Mouse (Mus musculus): ENCODE results near the gene Astn2. TPM values are rescaled to one million over a fixed set of nuclear protein-coding genes. Genes with fewer than 3 reads are reported as not detected.
"Not testable (repeated sequence)": the region's sequence is repeated elsewhere in the genome, so short reads cannot be mapped to it uniquely, and the experiment has no call there.

Astn2 gene
- polyA plus RNA-seq, 1 experiment from 2014 or later, result 0.52 TPM

- H3K9ac ChIP-seq (ENCODE audit: low read length), result no peak overlapping the region
- no peaks in the 10 kb centered on the region for H3K27me3 ChIP-seq (ENCODE audit: control insufficient read depth, insufficient read depth, low read length)
- H3K4me1 ChIP-seq (ENCODE audit: control insufficient read depth, insufficient read depth, low read length), result no peaks in the 10 kb centered on the region
- no peak for ATAC-seq (ENCODE audit: insufficient read depth, low FRiP score, low TSS enrichment)
- WGBS, result 86% methylated on average over 5 of the region's 5 CpGs
- no peaks in the 10 kb centered on the region for H3K9me3 ChIP-seq (ENCODE audit: control insufficient read depth, low read length)
- no peak for DNase-seq (ENCODE audit: low spot score)
- no peak overlapping the region for H3K4me3 ChIP-seq (ENCODE audit: low read depth, low read length)
- H3K4me2 ChIP-seq (ENCODE audit: low read depth), result no peak overlapping the region
- H3K36me3 ChIP-seq (ENCODE audit: control insufficient read depth, insufficient read depth, low read length), result no peaks in the 10 kb centered on the region
- H3K27ac ChIP-seq (ENCODE audit: low read depth, low read length), result no peak overlapping the region
Measured at GRCm38 (mm10) chr4:65695241-65695640, 709.2 kb downstream of the Astn2 start.

GRCm38 (mm10) chr4:65694011-65694410 is 710.4 kb downstream of the Astn2 start:
- H3K27ac ChIP-seq (ENCODE audit: low read depth, low read length), result no peak overlapping the region
- no peak overlapping the region for H3K4me2 ChIP-seq (ENCODE audit: low read depth)
- ATAC-seq (ENCODE audit: insufficient read depth, low FRiP score, low TSS enrichment), result no peak
- H3K9me3 ChIP-seq (ENCODE audit: control insufficient read depth, low read length), result no peaks in the 10 kb centered on the region
- no peaks in the 10 kb centered on the region for H3K36me3 ChIP-seq (ENCODE audit: control insufficient read depth, insufficient read depth, low read length)
- no peak overlapping the region for H3K9ac ChIP-seq (ENCODE audit: low read length)
- WGBS, result 87% methylated on average over 5 of the region's 5 CpGs
- no peak for DNase-seq (ENCODE audit: low spot score)
- no peaks in the 10 kb centered on the region for H3K4me1 ChIP-seq (ENCODE audit: control insufficient read depth, insufficient read depth, low read length)
- H3K27me3 ChIP-seq (ENCODE audit: control insufficient read depth, insufficient read depth, low read length), result no peaks in the 10 kb centered on the region
- H3K4me3 ChIP-seq (ENCODE audit: low read depth, low read length), result no peak overlapping the region

GRCm38 (mm10) chr4:65687006-65687723 is 717.2 kb downstream of the Astn2 start:
- Histone ChIP-seq H3K9ac (ENCODE audit: low read length) (no peak overlapping the region), H3K36me3 (ENCODE audit: control insufficient read depth, insufficient read depth, low read length) (no peaks in the 10 kb centered on the region), H3K9me3 (ENCODE audit: control insufficient read depth, low read length) (no peaks in the 10 kb centered on the region), H3K4me2 (ENCODE audit: low read depth) (no peak overlapping the region), H3K27ac (ENCODE audit: low read depth, low read length) (0 out of 2 replicates have a peak overlapping the region, but pooled peaks have one; percentile 11), H3K27me3 (ENCODE audit: control insufficient read depth, insufficient read depth, low read length) (no peaks in the 10 kb centered on the region), H3K4me1 (ENCODE audit: control insufficient read depth, insufficient read depth, low read length) (0 out of 2 replicates have a peak, but pooled peaks cover 6% of the 10 kb centered on the region), H3K4me3 (ENCODE audit: low read depth, low read length) (no peak overlapping the region)
- ATAC-seq (ENCODE audit: insufficient read depth, low FRiP score, low TSS enrichment), result peak; percentile 87
- 18% methylated on average over 1 of the region's 1 CpGs for whole genome bisulfite sequencing
- no peak for DNase-seq (ENCODE audit: low spot score)

- H3K36me3 ChIP-seq (ENCODE audit: control insufficient read depth, insufficient read depth, low read length), result no peaks in the 10 kb centered on the region
- H3K27me3 ChIP-seq (ENCODE audit: control insufficient read depth, insufficient read depth, low read length), result no peaks in the 10 kb centered on the region
- H3K27ac ChIP-seq (ENCODE audit: low read depth, low read length), result 0 out of 2 replicates have a peak overlapping the region, but pooled peaks have one; percentile 11
- H3K9ac ChIP-seq (ENCODE audit: low read length), result no peak overlapping the region
- H3K4me3 ChIP-seq (ENCODE audit: low read depth, low read length), result no peak overlapping the region
- ATAC-seq (ENCODE audit: insufficient read depth, low FRiP score, low TSS enrichment) (peak; percentile 92), DNase-seq (ENCODE audit: low spot score) (peak; percentile 41)
- no peaks in the 10 kb centered on the region for H3K9me3 ChIP-seq (ENCODE audit: control insufficient read depth, low read length)
- 0 out of 2 replicates have a peak, but pooled peaks cover 6% of the 10 kb centered on the region for H3K4me1 ChIP-seq (ENCODE audit: control insufficient read depth, insufficient read depth, low read length)
- no peak overlapping the region for H3K4me2 ChIP-seq (ENCODE audit: low read depth)
- WGBS, result 29% methylated on average over 3 of the region's 3 CpGs
Measured at GRCm38 (mm10) chr4:65686258-65687005, 718.0 kb downstream of the Astn2 start.

- 85% methylated on average over 3 of the region's 3 CpGs for WGBS
- DNase-seq (ENCODE audit: low spot score) (no peak), ATAC-seq (ENCODE audit: insufficient read depth, low FRiP score, low TSS enrichment) (no peak)
Measured at GRCm38 (mm10) chr4:65684401-65684800, 720.0 kb downstream of the Astn2 start.

GRCm38 (mm10) chr4:65679786-65680185 is 724.6 kb downstream of the Astn2 start:
- ATAC-seq (ENCODE audit: insufficient read depth, low FRiP score, low TSS enrichment), result not testable (repeated sequence)

More at GRCm38 (mm10) chr4:65684401-65684800, 720.0 kb downstream of the Astn2 start:
- no peak overlapping the region for H3K4me2 ChIP-seq (ENCODE audit: low read depth)
- no peaks in the 10 kb centered on the region for H3K36me3 ChIP-seq (ENCODE audit: control insufficient read depth, insufficient read depth, low read length)
- H3K27ac ChIP-seq (ENCODE audit: low read depth, low read length), result no peak overlapping the region
- no peak overlapping the region for H3K9ac ChIP-seq (ENCODE audit: low read length)
- no peaks in the 10 kb centered on the region for H3K9me3 ChIP-seq (ENCODE audit: control insufficient read depth, low read length)
- H3K4me3 ChIP-seq (ENCODE audit: low read depth, low read length), result no peak overlapping the region
- H3K4me1 ChIP-seq (ENCODE audit: control insufficient read depth, insufficient read depth, low read length), result 0 out of 2 replicates have a peak, but pooled peaks cover 6% of the 10 kb centered on the region
- no peaks in the 10 kb centered on the region for H3K27me3 ChIP-seq (ENCODE audit: control insufficient read depth, insufficient read depth, low read length)

GRCm38 (mm10) chr4:65678929-65679328 is 725.5 kb downstream of the Astn2 start:
- no peak overlapping the region for H3K4me2 ChIP-seq (ENCODE audit: low read depth)
- no peak overlapping the region for H3K9ac ChIP-seq (ENCODE audit: low read length)
- no peak for DNase-seq (ENCODE audit: low spot score)
- H3K4me3 ChIP-seq (ENCODE audit: low read depth, low read length), result no peak overlapping the region
- no peak for ATAC-seq (ENCODE audit: insufficient read depth, low FRiP score, low TSS enrichment)
- H3K27ac ChIP-seq (ENCODE audit: low read depth, low read length), result no peak overlapping the region
- H3K27me3 ChIP-seq (ENCODE audit: control insufficient read depth, insufficient read depth, low read length), result no peaks in the 10 kb centered on the region
- H3K4me1 ChIP-seq (ENCODE audit: control insufficient read depth, insufficient read depth, low read length), result no peaks in the 10 kb centered on the region
- H3K36me3 ChIP-seq (ENCODE audit: control insufficient read depth, insufficient read depth, low read length), result no peaks in the 10 kb centered on the region
- no peaks in the 10 kb centered on the region for H3K9me3 ChIP-seq (ENCODE audit: control insufficient read depth, low read length)
- 38% methylated on average over 5 of the region's 5 CpGs for WGBS

More at GRCm38 (mm10) chr4:65679786-65680185, 724.6 kb downstream of the Astn2 start:
- DNase-seq (ENCODE audit: low spot score); H3K27me3 ChIP-seq (ENCODE audit: control insufficient read depth, insufficient read depth, low read length); H3K9ac ChIP-seq (ENCODE audit: low read length); H3K36me3 ChIP-seq (ENCODE audit: control insufficient read depth, insufficient read depth, low read length); H3K9me3 ChIP-seq (ENCODE audit: control insufficient read depth, low read length); H3K27ac ChIP-seq (ENCODE audit: low read depth, low read length); H3K4me1 ChIP-seq (ENCODE audit: control insufficient read depth, insufficient read depth, low read length); H3K4me2 ChIP-seq (ENCODE audit: low read depth); H3K4me3 ChIP-seq (ENCODE audit: low read depth, low read length): not testable (repeated sequence)
- WGBS, result 48% methylated on average over 2 of the region's 2 CpGs

- no peak for ATAC-seq (ENCODE audit: insufficient read depth, low FRiP score, low TSS enrichment)
- 72% methylated on average over 5 of the region's 5 CpGs for WGBS
- Histone ChIP-seq H3K9ac (ENCODE audit: low read length) (no peak overlapping the region), H3K4me2 (ENCODE audit: low read depth) (no peak overlapping the region), H3K9me3 (ENCODE audit: control insufficient read depth, low read length) (no peaks in the 10 kb centered on the region), H3K36me3 (ENCODE audit: control insufficient read depth, insufficient read depth, low read length) (no peaks in the 10 kb centered on the region), H3K4me3 (ENCODE audit: low read depth, low read length) (no peak overlapping the region), H3K27me3 (ENCODE audit: control insufficient read depth, insufficient read depth, low read length) (no peaks in the 10 kb centered on the region), H3K4me1 (ENCODE audit: control insufficient read depth, insufficient read depth, low read length) (no peaks in the 10 kb centered on the region), H3K27ac (ENCODE audit: low read depth, low read length) (no peak overlapping the region)
- no peak for DNase-seq (ENCODE audit: low spot score)
Measured at GRCm38 (mm10) chr4:65678495-65678894, 725.9 kb downstream of the Astn2 start.

Measured in neural tube, embryonic 11.5 days (tissue).